Mouse (Mus musculus) liver, postnatal 0 days (tissue): Measurements from ENCODE around the gene Pimreg.

Experiments
- CTCF ChIP-seq: sonication (generic); IDR thresholded peaks from 2 replicates; pipeline ENCODE4 v1.5.1; 2016; ENCODE audit warnings: antibody characterized with exemption, low read depth
- EP300 ChIP-seq: IDR thresholded peaks from 2 replicates; pipeline ENCODE4 v1.6.1; 2016; ENCODE audit warnings: antibody characterized with exemption, low read depth, mild to moderate bottlenecking

- no peak for TF ChIP-seq EP300
- TF ChIP-seq CTCF = no peak
Measured at GRCm38 (mm10) chr11:72057166-72057565, 15.3 kb downstream of the Pimreg start.
